Mouse (Mus musculus): ENCODE results near the gene Dus1l.
"Not testable (repeated sequence)": the region's sequence is repeated elsewhere in the genome, so short reads cannot be mapped to it uniquely, and the experiment has no call there.

The Dus1l gene

GRCm38 (mm10) chr11:120777123-120777522, 19.1 kb downstream of the Dus1l start:
- no peak for ATAC-seq (ENCODE audit: low TSS enrichment)

GRCm38 (mm10) chr11:120775774-120776469, 20.3 kb downstream of the Dus1l start:
- peak; percentile 93 for ATAC-seq (ENCODE audit: low TSS enrichment)

- ATAC-seq (ENCODE audit: low TSS enrichment), result no peak
Observed at GRCm38 (mm10) chr11:120773463-120774190, 22.6 kb downstream of the Dus1l start.

GRCm38 (mm10) chr11:120772749-120773148, 23.5 kb downstream of the Dus1l start:
- ATAC-seq (ENCODE audit: low TSS enrichment), result no peak

- no peak for ATAC-seq (ENCODE audit: low TSS enrichment)
Observed at GRCm38 (mm10) chr11:120768206-120768605, 28.0 kb downstream of the Dus1l start.

- ATAC-seq (ENCODE audit: low TSS enrichment), result not testable (repeated sequence)
Observed at GRCm38 (mm10) chr11:120767023-120767422, 29.2 kb downstream of the Dus1l start.

GRCm38 (mm10) chr11:120763121-120763999, 32.8 kb downstream of the Dus1l start:
- ATAC-seq (ENCODE audit: low TSS enrichment), result peak; percentile 57; the same call in 1 of the 2 replicates

- ATAC-seq (ENCODE audit: low TSS enrichment), result not testable (repeated sequence)
Observed at GRCm38 (mm10) chr11:120762672-120763041, 33.5 kb downstream of the Dus1l start, which contains the start of gene Hmga1b. Gene Hmga1b, plus strand, starts transcription at chr11:120762794.

GRCm38 (mm10) chr11:120761811-120762671, 34.2 kb downstream of the Dus1l start:
- no peak for ATAC-seq (ENCODE audit: low TSS enrichment)

- no peak for ATAC-seq (ENCODE audit: low TSS enrichment)
Observed at GRCm38 (mm10) chr11:120760236-120760635, 36.0 kb downstream of the Dus1l start.

GRCm38 (mm10) chr11:120751606-120752005, 44.6 kb downstream of the Dus1l start:
- no peak for ATAC-seq (ENCODE audit: low TSS enrichment)

GRCm38 (mm10) chr11:120749430-120749829, 46.8 kb downstream of the Dus1l start:
- ATAC-seq (ENCODE audit: low TSS enrichment), result no peak

GRCm38 (mm10) chr11:120747974-120748373, 48.2 kb downstream of the Dus1l start:
- ATAC-seq (ENCODE audit: low TSS enrichment), result no peak

GRCm38 (mm10) chr11:120744121-120744701, 52.0 kb downstream of the Dus1l start:
- no peak for ATAC-seq (ENCODE audit: low TSS enrichment)

GRCm38 (mm10) chr11:120740981-120741380, 55.2 kb downstream of the Dus1l start:
- ATAC-seq (ENCODE audit: low TSS enrichment), result no peak

All from frontal cortex, adult (tissue).